Mouse (Mus musculus): ENCODE measurements around the gene Rasal2. TPM values are rescaled to one million over a fixed set of nuclear protein-coding genes. Genes with fewer than 3 reads are reported as not detected.
A peak's percentile ranks its signal among the peaks of the same experiment; 100 is the strongest.

Rasal2 gene
- polyA plus RNA-seq, 1 experiment: 27.2 TPM

DNA sequence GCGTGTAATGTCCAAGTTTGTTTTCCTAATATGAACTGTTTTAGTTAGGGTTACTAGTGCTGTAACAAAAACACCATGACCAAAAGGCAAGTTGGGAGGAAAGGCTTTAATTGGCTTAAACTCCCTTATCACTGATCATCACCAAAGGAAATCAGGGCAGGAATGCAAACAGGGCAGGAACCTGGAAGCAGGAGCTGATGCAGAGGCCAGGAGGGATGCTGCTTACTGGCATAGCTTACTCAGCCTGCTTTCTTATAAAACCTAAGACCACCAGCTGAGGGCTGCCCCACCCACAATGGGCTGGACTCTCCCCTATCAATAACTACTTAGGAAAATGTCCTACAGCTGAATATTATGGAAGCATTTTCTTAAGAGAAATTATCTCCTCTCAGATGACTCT is 65.7 kb downstream of the Rasal2 start:
- DNase-seq (ENCODE audit: extremely low spot score in 1 of 2, low spot score in 1 of 2): no peak

DNA sequence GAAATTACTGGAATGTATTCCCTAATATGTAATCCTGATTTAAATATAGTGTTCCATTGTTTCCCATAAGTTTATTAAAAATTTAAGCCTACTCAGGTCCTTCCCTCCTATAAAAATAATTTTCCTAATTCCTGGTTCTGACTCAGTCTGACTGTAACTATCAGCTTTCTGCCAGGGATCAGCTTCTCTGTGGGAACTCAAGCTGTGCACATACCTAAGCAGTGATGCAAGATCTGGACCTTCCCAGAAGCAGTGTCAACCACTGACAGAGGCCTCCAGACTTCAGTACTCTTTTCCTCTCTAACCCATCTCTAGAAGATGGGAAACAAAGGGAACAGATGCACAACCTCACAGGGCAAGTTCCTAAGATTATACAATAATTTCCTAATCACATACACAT is 68.9 kb downstream of the Rasal2 start:
- no peak for DNase-seq (ENCODE audit: extremely low spot score in 1 of 2, low spot score in 1 of 2)

DNA sequence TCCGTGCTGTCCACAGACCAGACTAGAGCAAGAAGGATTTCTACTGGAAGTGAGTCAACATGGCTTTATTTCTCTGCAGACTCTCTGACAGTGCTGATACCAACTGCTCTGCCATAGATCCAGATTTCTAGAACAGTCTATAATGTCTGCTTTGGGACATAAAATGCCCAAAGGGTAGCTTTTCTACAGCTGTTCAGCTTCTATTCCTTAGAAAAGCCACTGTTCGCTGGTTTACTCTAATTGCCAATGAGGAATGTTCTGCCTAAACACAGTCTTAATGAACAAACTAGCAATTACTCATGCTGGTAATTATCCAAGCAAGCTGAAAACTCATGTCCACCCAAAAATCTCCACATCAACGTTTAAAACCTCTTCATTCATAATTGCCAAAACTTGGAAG is 77.6 kb downstream of the Rasal2 start:
- DNase-seq (ENCODE audit: extremely low spot score in 1 of 2, low spot score in 1 of 2): no peak

DNA sequence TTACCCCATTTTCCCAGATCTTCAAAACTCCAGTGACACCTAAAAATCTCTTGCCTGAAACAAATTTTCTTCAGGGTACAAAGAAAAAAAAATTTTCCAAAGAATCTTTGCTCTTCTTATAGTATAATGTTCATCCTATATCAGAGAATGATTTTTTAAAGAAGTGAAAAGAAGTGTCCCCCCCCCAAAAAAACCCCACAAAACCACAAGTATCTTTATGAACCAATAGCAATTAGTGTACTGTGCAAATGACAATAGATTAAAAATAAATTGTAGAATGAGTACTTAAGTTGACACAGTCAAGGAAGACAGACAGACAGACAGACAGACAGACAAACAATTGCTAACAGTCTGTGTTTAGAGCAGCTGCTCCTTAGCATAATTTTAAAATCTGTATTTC is 84.3 kb downstream of the Rasal2 start:
- DNase-seq (ENCODE audit: extremely low spot score in 1 of 2, low spot score in 1 of 2): no peak

DNA sequence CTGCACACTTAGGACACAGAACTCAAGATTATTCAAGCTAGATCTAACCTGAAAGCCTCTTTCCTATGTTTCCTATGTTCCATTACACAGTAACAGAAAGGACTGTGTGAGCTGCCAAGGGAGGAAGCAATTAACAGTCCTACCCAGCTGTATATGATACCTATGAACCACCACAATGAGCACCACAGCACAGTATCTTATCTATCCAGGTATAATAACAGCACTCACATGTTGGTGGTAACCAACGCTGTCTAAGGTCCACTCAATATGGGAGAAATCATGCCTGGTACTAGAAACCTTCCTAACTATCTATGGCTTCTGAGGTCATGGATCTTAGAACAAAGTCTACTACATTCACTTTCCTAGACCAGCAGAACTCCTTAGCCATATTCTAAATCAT is 89.3 kb downstream of the Rasal2 start:
- DNase-seq (ENCODE audit: extremely low spot score in 1 of 2, low spot score in 1 of 2): no peak

DNA sequence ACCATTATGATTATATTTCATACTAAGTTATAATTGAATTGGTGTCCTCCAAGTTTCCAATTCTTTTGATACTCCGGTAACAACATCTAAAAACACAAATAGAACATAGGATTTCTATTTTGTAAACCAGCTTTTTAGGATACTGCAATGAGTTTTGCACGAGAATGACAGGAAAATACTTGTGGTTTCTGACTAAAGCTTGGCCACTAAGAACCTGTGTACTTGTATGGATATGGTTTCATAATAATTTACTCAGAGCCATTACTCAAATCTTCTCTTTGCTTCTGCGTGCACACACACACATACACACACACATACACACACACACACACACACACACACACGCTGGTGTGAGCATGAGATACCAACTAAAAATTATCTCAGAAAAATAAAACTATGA is 93.5 kb downstream of the Rasal2 start:
- DNase-seq (ENCODE audit: extremely low spot score in 1 of 2, low spot score in 1 of 2): no peak

DNA sequence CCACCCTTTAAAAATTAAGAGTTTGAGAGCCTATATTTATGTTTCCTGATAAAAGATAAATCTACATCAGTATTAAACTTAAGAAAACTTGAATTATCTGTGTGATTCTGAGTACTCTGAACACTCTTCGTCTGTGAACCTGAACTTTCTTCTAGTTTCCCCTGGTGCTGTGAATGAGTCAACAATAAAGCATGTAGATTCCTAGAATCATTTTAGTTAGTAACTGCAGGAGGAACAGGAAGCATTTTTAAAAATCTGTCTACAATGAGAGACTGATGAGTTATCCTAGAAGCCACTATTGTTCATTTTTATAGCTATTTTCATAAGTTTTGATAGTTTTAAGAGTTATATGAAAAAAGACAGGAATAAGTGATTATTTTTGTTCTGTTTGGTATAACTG is 111.1 kb downstream of the Rasal2 start:
- no peak for DNase-seq (ENCODE audit: extremely low spot score in 1 of 2, low spot score in 1 of 2)

DNA sequence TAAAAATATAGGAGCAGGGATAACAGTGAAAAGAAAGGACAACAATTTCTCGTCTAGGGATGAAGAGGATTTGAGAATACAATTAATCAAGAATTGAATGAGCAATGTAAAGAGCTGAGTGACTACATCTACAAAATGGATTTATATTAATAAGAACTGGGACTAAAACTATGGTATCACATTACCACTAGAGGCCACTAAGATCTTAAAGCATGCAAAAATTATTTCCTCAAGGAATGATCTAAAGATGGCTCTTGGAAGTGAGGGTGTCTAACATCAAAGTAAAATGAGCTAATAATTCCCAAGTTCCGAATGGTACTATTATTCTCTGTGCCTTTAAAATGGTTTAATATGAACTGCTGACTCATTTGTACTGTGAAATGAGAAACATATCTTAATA is 112.8 kb downstream of the Rasal2 start:
- DNase-seq (ENCODE audit: extremely low spot score in 1 of 2, low spot score in 1 of 2): no peak

DNA sequence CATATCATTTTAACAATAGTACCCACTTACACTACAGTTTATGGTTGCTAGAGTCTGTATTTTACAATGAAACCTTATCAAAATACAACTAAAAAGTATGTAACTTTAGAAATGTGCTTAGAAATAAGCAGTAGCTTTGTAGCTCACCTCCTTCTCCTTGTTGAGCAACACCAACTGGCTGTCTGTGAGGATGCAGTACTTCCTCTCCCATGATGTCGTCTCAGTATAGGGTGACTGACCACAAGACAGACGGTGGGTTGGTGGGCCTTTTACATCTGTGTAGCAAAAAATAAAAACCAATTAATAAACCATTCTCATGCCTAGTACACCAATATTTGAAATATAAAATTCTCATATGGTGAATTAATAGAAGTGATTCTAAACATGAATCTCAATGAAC is 113.4 kb downstream of the Rasal2 start:
- DNase-seq (ENCODE audit: extremely low spot score in 1 of 2, low spot score in 1 of 2): no peak

DNA sequence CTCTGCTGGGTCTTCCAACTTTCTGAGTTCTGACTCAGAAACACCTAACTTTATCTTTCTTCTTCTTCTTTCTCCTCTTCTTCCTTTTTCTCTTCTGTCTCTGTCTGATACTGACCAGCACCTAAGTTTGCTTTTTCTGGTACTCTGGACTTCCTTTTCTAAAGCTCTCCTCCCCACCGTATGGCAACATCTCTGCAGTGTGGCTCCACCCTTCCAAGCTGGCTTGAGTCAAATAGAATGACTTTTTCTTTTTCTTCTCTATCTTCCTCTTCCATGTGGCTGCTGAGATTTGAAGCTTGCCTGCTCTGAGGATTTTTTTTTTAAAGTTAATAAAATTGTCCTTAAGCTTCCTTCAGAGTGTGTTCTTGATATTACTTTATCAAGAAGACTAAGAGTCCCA is 115.3 kb downstream of the Rasal2 start:
- DNase-seq (ENCODE audit: extremely low spot score in 1 of 2, low spot score in 1 of 2): no peak

DNA sequence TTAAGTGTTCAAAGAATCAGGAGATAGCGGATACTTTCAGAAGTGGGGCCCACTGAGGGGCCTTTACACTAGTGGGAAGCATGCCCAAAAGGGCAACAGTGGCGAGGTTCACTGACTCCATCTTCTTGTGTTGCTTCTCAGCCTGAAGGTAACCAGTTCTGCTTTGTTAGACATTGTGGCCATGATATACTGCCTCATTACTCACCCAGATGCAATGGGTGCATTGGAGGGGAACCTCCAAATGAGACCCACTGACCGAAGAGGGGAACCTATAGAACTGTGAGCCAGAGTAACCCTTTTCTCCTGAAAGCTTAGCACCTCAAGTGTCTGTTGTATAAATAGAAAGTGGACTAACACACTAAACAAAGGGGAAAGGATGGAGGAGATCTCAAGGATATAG is 116.5 kb downstream of the Rasal2 start:
- no peak for DNase-seq (ENCODE audit: extremely low spot score in 1 of 2, low spot score in 1 of 2)

DNA sequence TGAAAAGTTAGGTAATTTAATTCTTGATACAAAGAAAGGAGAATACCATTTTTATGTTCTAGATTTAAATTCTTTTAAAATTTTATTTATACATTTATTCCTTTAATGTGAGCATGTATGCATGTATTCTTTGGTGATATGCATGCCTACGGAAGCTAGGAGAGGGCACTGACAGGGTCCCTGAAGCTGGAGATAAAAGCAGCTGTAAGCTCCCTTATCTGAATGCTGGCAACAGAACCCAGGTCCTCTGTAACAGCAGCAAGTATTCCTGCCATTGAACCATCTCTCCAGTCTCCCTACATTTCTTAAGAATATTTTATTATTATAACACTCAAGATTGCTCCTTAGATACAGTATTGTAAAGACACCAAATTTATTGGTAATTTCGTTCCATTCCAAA is 122.2 kb downstream of the Rasal2 start:
- no peak for DNase-seq (ENCODE audit: extremely low spot score in 1 of 2, low spot score in 1 of 2)

DNA sequence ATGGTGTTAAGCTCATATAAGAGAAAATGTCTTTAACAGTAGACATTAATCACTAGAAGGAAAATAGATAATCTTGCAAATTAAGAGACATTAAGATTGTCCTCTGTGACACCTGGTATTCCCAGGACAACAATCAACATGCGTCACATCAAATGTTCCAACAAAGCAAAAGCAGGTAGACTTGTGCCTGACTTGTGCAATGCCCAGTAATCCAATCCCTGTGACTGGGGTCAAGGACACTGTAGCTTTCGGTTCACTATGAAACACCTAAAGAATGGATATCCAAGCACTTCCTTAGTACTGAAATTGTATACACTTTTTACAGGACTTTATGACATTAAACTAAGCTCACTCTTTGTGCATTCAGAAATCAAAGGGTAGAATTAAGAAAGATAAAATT is 123.1 kb downstream of the Rasal2 start:
- no peak for DNase-seq (ENCODE audit: extremely low spot score in 1 of 2, low spot score in 1 of 2)

DNA sequence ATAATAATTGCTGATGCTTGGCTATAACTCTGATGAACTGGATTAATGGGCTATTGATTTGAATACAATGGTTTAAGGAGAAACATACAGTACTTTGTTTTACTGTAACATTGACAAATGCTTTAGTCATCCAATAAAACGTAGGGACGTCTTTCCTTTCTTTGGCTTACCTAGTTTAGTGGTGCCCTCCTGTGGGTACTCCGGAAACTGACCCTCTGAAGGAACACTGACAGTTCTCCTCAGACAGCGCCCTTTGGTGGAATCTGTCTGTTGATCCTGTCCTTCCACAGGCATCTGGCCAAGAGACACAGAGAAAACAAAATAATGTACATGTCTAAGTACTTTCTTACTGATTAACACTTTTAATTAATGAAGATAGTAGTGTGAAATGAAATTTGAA is 125.8 kb downstream of the Rasal2 start:
- peak in 1 of 2 experiments; percentile 70 for DNase-seq (ENCODE audit: extremely low spot score in 1 of 2, low spot score in 1 of 2)

DNA sequence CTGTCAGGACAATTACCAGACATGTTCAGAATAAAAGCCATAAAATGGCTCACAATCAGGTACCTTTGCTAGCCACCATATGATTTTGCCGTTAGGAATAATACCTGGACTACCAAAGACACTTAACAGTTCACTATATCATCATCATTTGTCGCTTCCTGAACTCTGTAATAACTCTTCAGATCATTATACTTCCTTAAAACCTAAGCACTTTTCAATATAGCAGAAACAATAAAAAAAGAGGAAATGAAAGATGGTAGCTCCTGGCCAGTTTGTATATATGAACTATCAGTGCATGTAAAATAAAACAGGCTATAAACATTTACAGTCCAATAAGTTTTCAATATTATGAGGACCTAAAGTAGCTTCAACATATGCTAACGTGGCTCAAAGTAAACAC is 127.0 kb downstream of the Rasal2 start:
- DNase-seq (ENCODE audit: extremely low spot score in 1 of 2, low spot score in 1 of 2): no peak

DNA sequence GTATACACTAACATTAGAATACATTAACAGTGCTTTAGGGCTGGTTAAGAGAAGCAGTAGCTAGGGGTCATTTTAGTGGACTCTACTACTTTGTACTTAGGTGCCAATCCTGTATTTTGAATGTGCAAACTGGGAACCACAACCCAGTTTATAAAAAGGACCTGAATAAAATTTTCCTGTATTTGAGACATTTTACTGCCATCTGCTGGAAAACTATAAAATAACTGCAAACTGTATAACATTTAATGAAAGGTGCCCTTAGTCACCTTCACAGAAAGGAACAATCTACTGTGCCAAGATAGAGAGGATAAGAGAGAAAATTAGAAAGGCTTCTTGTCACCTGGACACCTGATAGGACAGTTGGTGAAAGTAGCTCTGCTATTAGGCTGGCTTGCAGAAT is 131.6 kb downstream of the Rasal2 start:
- peak in 1 of 2 experiments; percentile 61 for DNase-seq (ENCODE audit: extremely low spot score in 1 of 2, low spot score in 1 of 2)

DNA sequence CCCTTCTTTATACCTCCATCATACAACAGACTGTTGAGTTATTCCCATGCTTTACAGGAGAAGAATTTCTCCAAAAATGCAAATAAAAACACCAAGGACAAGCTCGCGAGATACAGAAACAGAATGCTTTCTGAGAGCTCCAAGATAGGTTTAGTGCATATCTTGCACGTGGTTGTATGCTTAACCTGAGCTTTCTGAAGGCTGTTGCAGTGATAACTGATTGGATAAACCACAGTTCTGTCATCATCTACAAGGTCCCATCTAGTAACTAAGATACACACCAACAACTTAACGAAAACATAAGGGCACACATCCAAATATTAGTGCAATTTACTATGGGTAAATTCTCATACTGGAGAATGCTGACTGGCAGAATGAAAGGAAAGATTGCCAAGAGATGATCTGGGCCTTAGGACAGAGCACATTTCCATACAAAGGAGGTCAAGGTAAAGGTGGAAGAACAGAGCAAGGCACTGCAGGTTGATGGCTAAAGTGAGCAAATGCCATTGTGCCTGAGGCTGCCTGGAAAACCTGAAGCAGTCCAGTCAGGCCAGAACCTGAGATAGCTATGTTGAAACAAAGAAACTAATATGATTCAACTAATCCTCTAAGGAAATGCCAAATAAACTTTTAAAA is 136.6 kb downstream of the Rasal2 start:
- no peak for DNase-seq (ENCODE audit: extremely low spot score in 1 of 2, low spot score in 1 of 2)

DNA sequence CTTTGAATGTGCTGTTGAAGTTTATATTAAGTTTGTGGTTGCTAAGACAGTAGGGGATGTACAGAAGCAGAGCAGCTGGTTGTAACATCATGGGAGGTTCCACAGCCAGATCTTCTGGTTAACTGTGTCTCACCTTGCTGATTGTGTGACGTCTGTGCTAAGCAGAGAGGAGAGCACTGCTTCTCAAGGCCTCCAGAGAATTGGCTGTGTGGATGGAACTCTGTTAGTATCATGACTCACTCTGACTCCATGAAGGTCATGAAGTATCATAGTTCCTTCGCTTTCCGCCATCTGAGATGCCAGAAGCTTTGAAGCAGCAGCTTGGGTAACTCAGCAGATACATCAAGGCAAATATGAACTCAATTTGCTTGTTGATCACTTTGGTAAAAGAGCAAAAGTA is 144.5 kb downstream of the Rasal2 start:
- no peak for DNase-seq (ENCODE audit: extremely low spot score in 1 of 2, low spot score in 1 of 2)

DNA sequence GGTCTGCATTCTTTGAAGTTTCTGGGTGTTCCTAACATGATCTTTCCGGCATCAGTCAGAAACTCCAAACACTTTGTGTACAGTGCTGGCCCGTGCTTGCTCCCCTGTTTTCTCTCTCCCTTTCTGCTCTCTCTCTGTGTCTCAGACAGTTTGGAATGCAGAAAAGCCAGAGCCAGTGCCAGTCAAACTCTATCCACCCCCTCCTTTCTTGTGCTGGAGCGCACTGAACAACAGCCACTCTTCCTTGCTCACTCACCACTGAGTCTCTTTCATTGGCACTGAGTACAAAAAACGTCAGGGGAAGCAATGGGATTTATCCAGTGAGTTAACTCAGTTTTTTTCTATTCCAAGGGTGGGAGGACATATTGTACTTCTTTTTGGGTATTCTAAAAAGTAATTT is 155.8 kb downstream of the Rasal2 start:
- peak in 1 of 2 experiments; percentile 59 for DNase-seq (ENCODE audit: extremely low spot score in 1 of 2, low spot score in 1 of 2)

DNA sequence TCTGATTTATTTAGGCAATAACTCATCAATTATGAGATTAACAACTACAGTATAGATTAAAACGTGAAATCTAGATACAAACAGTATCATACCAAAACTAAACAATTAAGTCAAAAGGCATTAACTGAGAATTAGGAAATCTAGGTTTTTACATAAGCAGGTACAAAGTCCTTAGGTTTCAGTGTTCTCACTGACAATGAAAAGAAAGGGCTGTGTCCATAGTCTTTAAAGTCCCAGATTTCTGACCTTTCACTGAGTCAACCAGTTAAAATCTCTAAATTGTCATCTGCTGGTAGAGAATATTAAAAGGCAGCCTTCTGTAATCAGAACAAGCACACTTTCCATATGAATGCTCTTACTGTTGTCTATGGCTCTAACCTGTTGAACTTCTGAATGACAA is 156.6 kb downstream of the Rasal2 start:
- DNase-seq (ENCODE audit: extremely low spot score in 1 of 2, low spot score in 1 of 2): no peak

DNA sequence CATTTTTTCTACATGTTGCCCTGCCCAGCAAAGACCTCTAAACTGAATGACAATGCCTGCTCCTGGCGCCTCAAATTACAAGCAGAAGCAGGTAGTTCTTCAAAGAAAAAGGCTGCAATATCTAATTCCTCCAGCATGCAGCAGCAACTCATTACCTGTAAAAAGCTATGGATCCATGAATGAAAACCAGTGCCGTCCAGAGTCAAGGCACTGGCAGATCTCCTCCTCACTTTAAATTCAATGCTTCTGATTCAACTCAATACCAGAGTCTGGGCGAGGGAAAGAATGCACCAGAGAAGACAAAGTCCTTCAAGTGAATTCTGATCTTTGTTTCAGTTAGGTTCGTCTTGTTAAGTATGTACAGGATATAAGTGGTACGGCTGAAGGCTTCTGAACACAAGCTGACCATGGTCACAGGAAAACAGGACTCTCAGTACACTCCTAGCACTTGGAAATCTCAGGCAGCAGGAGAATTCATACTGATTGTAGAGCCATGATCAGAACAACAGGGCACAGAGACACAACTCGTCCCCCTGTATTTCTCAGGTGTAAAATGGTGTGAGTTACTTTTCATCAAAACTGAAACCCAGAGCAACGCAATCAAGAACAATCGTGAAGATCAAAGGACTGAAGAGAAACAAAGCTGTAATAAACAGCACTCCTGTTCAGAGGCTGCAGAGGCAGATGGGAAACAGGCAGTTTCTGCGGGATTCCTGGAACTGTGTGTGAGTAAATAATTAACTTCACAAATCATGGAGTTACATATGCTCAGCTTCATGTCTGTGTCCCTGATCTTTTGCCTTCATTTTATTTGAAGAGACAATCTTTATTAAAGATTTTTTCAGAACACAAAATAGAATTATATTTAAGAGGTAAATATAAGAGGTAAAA is 158.6 kb downstream of the Rasal2 start:
- DNase-seq (ENCODE audit: extremely low spot score in 1 of 2, low spot score in 1 of 2): no peak

DNA sequence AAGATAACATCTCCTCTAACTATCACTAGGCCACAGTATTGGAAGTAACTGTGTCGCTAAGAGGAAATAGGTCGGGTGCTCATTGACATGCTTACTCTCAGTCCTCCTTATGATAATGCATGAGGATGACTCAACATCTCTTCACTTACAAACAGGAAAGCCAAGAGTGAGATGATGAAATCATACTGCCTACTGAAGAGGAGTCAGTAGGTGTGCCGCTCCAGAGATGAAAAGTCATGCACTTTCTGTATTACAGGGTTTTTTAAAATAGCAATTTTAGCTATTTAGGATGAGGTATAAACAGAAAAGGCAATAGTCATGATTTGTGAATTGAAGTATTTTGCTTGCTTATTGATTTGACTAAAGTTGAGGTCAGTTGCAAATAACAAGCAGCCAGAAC is 164.3 kb downstream of the Rasal2 start:
- peak in 1 of 2 experiments; percentile 43 for DNase-seq (ENCODE audit: extremely low spot score in 1 of 2, low spot score in 1 of 2)

All from frontal cortex, adult 2 months (tissue).